Mouse (Mus musculus): ENCODE measurements around the gene Nploc4.

DNA sequence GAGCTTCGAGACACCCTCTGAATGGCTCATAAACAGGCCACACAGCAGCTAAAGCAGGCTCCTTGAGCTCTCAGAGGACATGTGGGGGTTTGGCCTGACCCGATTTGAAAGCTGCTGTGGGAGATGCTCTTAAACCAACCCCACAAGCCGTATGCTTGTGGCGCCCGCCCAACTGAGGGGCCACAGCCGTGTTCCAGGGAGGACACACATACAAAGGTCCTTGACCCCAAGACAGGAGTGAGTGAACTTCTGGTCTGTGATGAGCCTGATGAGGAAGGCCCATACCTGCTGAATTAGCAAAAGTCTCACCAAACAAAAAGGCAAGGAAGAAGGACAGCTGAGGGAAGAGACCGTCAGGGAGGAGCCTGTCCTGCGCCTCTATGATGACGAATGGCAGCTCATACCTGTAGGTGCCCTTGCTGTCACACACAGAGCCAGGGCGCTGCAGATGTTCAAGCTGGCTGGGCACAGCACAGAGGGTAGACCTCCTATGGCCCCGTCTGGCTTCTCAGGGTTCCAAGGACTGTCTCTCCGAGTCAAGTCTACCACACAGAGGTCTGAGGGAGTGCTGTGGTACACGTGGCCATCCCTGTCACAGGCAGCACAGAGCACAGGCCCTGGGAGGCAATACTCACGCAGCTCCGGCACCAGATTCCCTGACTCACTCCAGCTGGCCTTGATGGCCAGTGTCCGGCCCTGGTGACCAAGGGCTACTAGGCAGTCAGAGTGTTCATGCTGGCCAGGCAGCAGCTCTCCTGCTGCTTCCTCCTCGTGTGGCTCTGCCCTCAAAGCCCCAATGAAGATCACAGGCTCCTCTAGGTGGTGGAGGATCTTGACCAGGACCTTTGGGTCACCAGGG, 61.0 kb downstream of the Nploc4 start:
- TF ChIP-seq POLR2A (IDR thresholded peaks at IDR 0.05; ENCODE audit: extremely low read depth, insufficient read depth, low read length) = no peak
- no peak for TF ChIP-seq CTCF (IDR thresholded peaks at IDR 0.05; ENCODE audit: extremely low read depth, insufficient read depth, low read length)

Measured in cortical plate, adult 2 months (tissue).